Mouse (Mus musculus) G1E (cell line): ENCODE data around the gene Kcnk2.

Experiments
- CTCF ChIP-seq: IDR thresholded peaks from 2 replicates; pipeline ENCODE4 v1.5.1; 2012; ENCODE audit warnings: low read depth, low read length, inconsistent platforms, mixed read lengths
- TAL1 ChIP-seq: conservative IDR thresholded peaks from 2 replicates; pipeline ENCODE4 v1.6.1; 2012; ENCODE audit warnings: low read depth, low read length, inconsistent platforms, mixed read lengths

- TF ChIP-seq CTCF (no peak), TAL1 (no peak)
Observed at GRCm38 (mm10) chr1:189235261-189235660, 166.8 kb downstream of the Kcnk2 start.
